Mouse (Mus musculus) left cerebral cortex, adult 2 months (tissue): ENCODE results near the gene Wdr20. TPM values are rescaled to one million over a fixed set of nuclear protein-coding genes. Genes with fewer than 3 reads are reported as not detected.

Experiments used
- DNase-seq, 2 experiments: peaks; one replicate each; pipeline ENCODE4 v3.0.0; 2021 to 2022; ENCODE audit warnings: low spot score in 2 of 2, mixed read lengths in 1 of 2; ENCODE audit errors: extremely low spot score in 1 of 2
- H3K27ac ChIP-seq: fragments of 200-600 bp; 2 replicates; pipeline ENCODE4 v1.8.1; 2022
- H3K4me3 ChIP-seq: fragments of 200-600 bp; 2 replicates; pipeline ENCODE4 v1.8.1; 2022
- CTCF ChIP-seq: fragments of 200-600 bp; IDR thresholded peaks from 2 replicates; pipeline ENCODE4 v1.8.1; 2022; ENCODE audit warnings: antibody characterized with exemption, mild to moderate bottlenecking, moderate library complexity
- intact Hi-C: fragments of 180-260 bp; cut with DNase I; formaldehyde crosslinking; loops from one replicate; pipeline ENCODE4 v1.15.1; 2025
- total RNA-seq, 2 experiments: library from RNA; stranded (reverse); gene quantifications; 2 replicates each; pipeline ENCODE4 v1.2.3; 2021

Wdr20 gene
- total RNA-seq, 2 experiments from 2014 or later: 41.1 to 45.4 TPM

DNA sequence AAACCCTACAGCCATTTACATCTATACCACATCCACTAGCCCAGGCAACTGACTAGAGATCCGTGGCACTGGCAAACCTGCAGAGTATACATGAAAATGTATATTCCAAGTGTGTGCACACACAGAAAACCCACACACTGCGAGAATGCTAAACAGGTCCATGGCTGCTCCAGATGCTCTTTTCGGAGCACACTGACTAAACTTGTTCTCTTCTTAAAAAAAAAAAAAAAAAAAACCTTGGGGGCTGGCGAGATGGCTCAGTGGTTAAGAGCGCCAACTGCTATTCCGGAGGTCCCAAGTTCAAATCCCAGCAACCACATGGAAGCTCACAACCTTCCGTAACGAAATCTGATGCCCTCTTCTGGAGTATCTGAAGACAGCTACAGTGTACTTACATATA lies 100.1 kb downstream of the Wdr20 start:
- H3K4me3 ChIP-seq: no peak overlapping the region
- no peak overlapping the region for H3K27ac ChIP-seq
- no peak for DNase-seq
- TF ChIP-seq CTCF: no peak
- intact Hi-C loops: no loop called here

DNA sequence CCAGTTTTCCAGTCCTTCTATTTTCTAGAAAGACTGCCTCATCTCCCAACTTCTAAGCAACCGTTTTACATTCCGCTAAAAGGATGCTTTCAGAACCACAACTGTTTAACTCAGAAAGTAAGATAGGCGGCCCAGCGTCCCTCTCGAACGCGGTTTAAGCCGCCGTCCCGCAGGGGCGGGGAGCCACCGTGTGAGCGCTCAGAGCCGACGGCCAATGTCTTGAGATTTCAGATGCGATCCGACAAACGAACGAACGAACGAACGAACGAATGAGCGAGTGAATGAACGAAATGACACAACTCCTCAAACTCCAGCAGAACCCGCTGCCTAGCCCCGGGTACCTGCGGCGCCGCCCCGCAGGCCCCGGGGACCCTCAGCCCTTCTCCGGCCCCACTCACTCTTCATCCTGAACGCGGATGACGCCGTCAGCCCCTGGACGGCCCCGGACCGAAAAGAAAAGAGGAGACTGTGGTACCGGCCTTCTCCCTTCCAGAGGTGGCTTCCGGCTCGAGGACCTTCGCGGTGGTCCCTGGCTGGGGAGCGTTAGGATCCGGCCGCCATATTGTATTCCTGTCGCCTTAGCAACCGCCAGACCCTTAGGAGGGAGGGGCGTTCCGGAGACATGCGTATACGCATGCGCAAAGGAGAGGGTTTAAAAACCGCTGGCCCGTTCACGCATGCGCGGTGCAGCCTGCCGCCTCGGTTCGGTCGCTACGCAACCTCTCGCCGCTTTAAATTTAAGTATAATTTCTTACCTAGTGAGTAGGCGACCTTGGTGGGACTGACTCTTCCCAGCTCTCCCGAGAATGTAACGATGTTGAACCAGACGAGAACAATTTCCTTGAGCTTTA lies 102.8 kb downstream of the Wdr20 start, which contains the start of gene Mok:
Gene Mok (minus strand): TSS at position 592 of the 851 bp plus-strand sequence.
- DNase-seq: peak; percentile 96 to 98
- Histone ChIP-seq H3K27ac (peak within 1 kb of the TSS; percentile 70), H3K4me3 (peak within 1 kb of the TSS; percentile 81)
- TF ChIP-seq CTCF: no peak; the same call in 1 of the 2 replicates
- intact Hi-C loops: loop anchor here (2.0 to 10.0 kb wide), 4 partner anchors 102 to 396 kb away; partner anchors contain the start of gene Ppp2r5c

GRCm38 (mm10) chr12:110841731-110842493 lies 104.2 kb downstream of the Wdr20 start:
- H3K27ac ChIP-seq: no peak overlapping the region
- intact Hi-C loops: loop anchor here (2.0 to 10.0 kb wide), 6 partner anchors 103 to 423 kb away; partner anchors contain the start of gene Ppp2r5c
- no peak; the same call in 1 of the 2 replicates for TF ChIP-seq CTCF
- no peak for DNase-seq
- H3K4me3 ChIP-seq: no peak overlapping the region

GRCm38 (mm10) chr12:110843194-110844048 lies 105.7 kb downstream of the Wdr20 start:
- Histone ChIP-seq H3K27ac (no peak overlapping the region), H3K4me3 (peak overlapping the region; percentile 57)
- intact Hi-C loops: loop anchor here (2.0 to 10.0 kb wide), 3 partner anchors 245 to 425 kb away; partner anchors contain the start of gene Ppp2r5c
- TF ChIP-seq CTCF: peak; percentile 98
- peak; percentile 80 to 87 for DNase-seq

- intact Hi-C loops: loop anchor here (5.0 to 10.0 kb wide), 2 partner anchors 148 to 400 kb away; partner anchors contain the start of gene Ppp2r5c
- Histone ChIP-seq H3K4me3 (peak overlapping the region; percentile 57), H3K27ac (peak overlapping the region; percentile 59; the same call in 1 of the 2 replicates)
- TF ChIP-seq CTCF: no peak
- no peak for DNase-seq
Measured at GRCm38 (mm10) chr12:110844227-110845130, 106.7 kb downstream of the Wdr20 start.

DNA sequence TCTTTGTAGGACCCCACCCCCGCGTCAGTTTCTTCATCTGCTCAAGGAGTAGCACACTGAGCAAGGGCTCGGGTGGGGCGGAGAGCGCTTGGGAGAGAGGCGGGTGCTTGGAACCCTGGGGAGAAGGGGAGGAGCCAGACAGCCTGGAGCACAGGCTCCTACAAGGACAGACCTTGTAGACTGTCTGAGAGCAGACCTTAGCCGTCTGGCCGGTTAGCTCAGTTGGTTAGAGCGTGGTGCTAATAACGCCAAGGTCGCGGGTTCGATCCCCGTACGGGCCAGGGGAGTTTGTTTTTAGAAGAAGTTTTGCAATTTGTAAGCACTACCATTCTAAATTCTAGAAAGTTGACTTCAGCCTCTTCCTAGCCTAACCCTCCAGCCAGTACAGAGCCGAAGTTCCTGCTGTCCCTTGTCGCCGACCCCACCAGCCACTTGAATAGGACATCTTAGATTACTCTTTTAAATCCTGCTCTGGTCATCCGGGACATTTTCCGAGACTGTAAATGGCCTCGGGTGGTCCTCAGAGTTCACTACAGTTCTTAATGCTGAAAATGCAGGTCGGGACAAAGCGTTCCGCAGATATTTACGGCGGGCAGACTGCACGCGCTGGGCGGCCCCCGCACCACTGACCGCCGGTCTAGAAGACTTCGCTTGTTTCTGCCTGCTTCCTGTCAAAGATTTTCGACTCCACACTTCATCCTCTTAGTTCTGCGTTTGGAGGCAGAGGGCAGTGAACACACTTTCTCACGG lies 107.6 kb downstream of the Wdr20 start:
- no peak for TF ChIP-seq CTCF
- intact Hi-C loops: loop anchor here (5.0 to 10.0 kb wide), 2 partner anchors 147 to 401 kb away; partner anchors contain the start of gene Ppp2r5c
- peak; percentile 78 to 80 for DNase-seq
- Histone ChIP-seq H3K27ac (peak overlapping the region; percentile 59; the same call in 1 of the 2 replicates), H3K4me3 (peak overlapping the region; percentile 57)

DNA sequence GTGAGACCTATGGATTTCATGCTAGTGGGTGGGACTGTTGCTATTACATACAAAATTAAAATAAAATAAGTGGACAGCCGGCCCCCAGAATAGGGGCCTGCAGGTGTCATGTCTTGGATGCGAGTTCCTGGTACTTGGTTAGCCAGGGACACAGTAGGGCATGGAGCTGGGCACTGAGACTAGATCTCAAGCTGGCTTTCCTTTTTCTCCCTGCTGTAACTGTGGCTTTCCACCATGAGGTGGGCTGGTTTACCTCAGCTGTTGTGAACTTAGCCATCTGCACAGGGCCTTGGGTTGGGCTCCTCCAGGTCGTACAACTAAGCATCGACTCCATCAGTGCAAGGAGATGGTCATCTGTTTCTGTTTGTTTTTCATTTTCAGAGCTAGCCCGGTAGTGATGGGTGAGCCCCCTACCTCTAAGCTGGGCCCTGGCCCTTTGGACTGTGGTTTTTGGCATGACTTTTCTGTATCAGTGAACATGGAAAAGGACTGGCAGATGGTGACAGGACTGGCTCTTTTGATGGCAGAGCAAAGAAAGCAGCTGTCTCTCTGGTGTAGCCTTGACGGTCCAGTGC lies 108.5 kb downstream of the Wdr20 start:
- DNase-seq: no peak
- no peak for TF ChIP-seq CTCF
- Histone ChIP-seq H3K27ac (no peak overlapping the region), H3K4me3 (peak overlapping the region; percentile 57)
- intact Hi-C loops: loop anchor here (5.0 to 10.0 kb wide), 2 partner anchors 146 to 401 kb away; partner anchors contain the start of gene Ppp2r5c

- intact Hi-C loops: loop anchor here (2.0 kb wide), 1 partner anchor 39 kb away; the partner anchor contains the start of genes Cinp and Tecpr2
- peak within 1 kb of the TSS; percentile 66 for H3K4me3 ChIP-seq
- H3K27ac ChIP-seq: peak within 1 kb of the TSS; percentile 91
- peak; percentile 87 to 88 for DNase-seq
- no peak for TF ChIP-seq CTCF
Measured at GRCm38 (mm10) chr12:110850010-110850928, 112.5 kb downstream of the Wdr20 start, which contains the start of gene Zfp839. TSS of gene Zfp839 (plus strand) at chr12:110850253.
